8 mouse cellular contexts compared by ENCODE assay signal in genomic region chr12:95693651-95694471, GRCm38 (mm10). TPM values are rescaled to one million over a fixed set of nuclear protein-coding genes. Genes with fewer than 3 reads are reported as not detected.
DNase-seq lines count a peak whose midpoint lies in the region; ATAC-seq and TF ChIP-seq lines count a peak whose summit lies in the region.

No protein-coding gene starts in this region.

- H3K9ac ChIP-seq in hindbrain, postnatal 0 days (replicated peaks; ENCODE audit: low read length), result peak overlapping the region; percentile 64

- H3K4me1 ChIP-seq in hindbrain, postnatal 0 days (ENCODE audit: insufficient read depth, low read length), result 0 out of 2 replicates have a peak, but pooled peaks cover 6% of the 10 kb centered on the region
- H3K4me1 ChIP-seq in small intestine, adult 2 months (ENCODE audit: control insufficient read depth, insufficient read depth, insufficient read length, low read length), result no peaks in the 10 kb centered on the region; the same call in 1 of the 2 replicates

- H3K4me2 ChIP-seq in hindbrain, postnatal 0 days (ENCODE audit: low read depth, low read length), result peak overlapping the region; percentile 75

- no peaks in the 10 kb centered on the region for H3K27me3 ChIP-seq in hindbrain, postnatal 0 days (ENCODE audit: insufficient read depth, low read length)
- 0 out of 2 replicates have a peak, but pooled peaks cover 14% of the 10 kb centered on the region for H3K27me3 ChIP-seq in small intestine, adult 2 months (ENCODE audit: control insufficient read depth, insufficient read depth, low read length)

- H3K9me3 ChIP-seq in hindbrain, postnatal 0 days (ENCODE audit: low read length), result no peaks in the 10 kb centered on the region

- intact Hi-C loops in gastrocnemius, postnatal 36 days (cut with DNase I), result loop anchor here (10.0 kb wide), 1 partner anchor 129 kb away; no protein-coding TSS in a partner anchor
- intact Hi-C loops in left cerebral cortex, postnatal 36 days (cut with DNase I), result loop anchor here (10.0 kb wide), 1 partner anchor 1521 kb away; no protein-coding TSS in a partner anchor

- H3K4me3 ChIP-seq in hindbrain, postnatal 0 days (ENCODE audit: low read length), result peak overlapping the region; percentile 67
- H3K4me3 ChIP-seq in small intestine, adult 2 months (ENCODE audit: low read depth, low read length), result peak overlapping the region; percentile 44

- no peak for TF ChIP-seq POLR2A in small intestine, adult 2 months (IDR thresholded peaks at IDR 0.05; ENCODE audit: low read depth, low read length)

- H3K27ac ChIP-seq in hindbrain, postnatal 0 days, result peak overlapping the region; percentile 92
- no peak overlapping the region for H3K27ac ChIP-seq in small intestine, adult 2 months (ENCODE audit: insufficient read depth, low read depth, low read length)

- peak; percentile 40 for ATAC-seq in hindbrain, postnatal 0 days
- 0 out of 2 replicates have a peak, but pooled peaks have one; percentile 13 for ATAC-seq in megakaryocyte-erythroid progenitor cell, adult 5-6 weeks (replicated peaks; ENCODE audit: low FRiP score, low TSS enrichment, poor library complexity, severe bottlenecking)

- TF ChIP-seq CTCF in hindbrain, postnatal 0 days (IDR thresholded peaks at IDR 0.05; ENCODE audit: low read depth), result peak; percentile 37
- TF ChIP-seq CTCF in small intestine, adult 2 months (IDR thresholded peaks at IDR 0.05; ENCODE audit: extremely low read depth, insufficient read length, insufficient replicate concordance, low read depth, low read length), result no peak

- WGBS in hindbrain, postnatal 0 days, result under 1% methylated on average over 28 of the region's 28 CpGs
- 2% methylated on average over 28 of the region's 28 CpGs for WGBS in small intestine, adult 2 months

- DNase-seq in R1 (ENCODE audit: low read depth, low spot score), result peak; percentile 53
- DNase-seq in embryo, embryonic 10.5 days (ENCODE audit: low spot score), result peak; percentile 69
- DNase-seq in gastrocnemius, postnatal 36 days, result peak; percentile 46 to 56
- DNase-seq in hindbrain, postnatal 0 days (ENCODE audit: low spot score), result peak; percentile 73
- peak; percentile 54 to 55 for DNase-seq in left cerebral cortex, postnatal 36 days (ENCODE audit: low spot score in 2 of 2)
- DNase-seq in spleen, postnatal 10 days (ENCODE audit: low spot score in 2 of 2), result no peak

- no peaks in the 10 kb centered on the region for H3K36me3 ChIP-seq in hindbrain, postnatal 0 days (ENCODE audit: insufficient read depth, low read length)
- no peaks in the 10 kb centered on the region for H3K36me3 ChIP-seq in small intestine, adult 2 months (ENCODE audit: control insufficient read depth, insufficient read depth, low read length)

RNA-seq across cellular contexts. Expression of gene Flrt2, which starts 1.8 kb away (rescaled TPM):
- 1 to 10 TPM; 5.0 to 5.3 TPM for total RNA-seq in gastrocnemius, postnatal 36 days (2021)
- total RNA-seq in hindbrain, postnatal 0 days (2014; rRNA removed), result 34.4 and 40.9 TPM in 2 replicates
- 11.7 and 12.5 TPM in 2 replicates for polyA plus RNA-seq in hindbrain, postnatal 0 days (2015; fragmentation: Nextera tagmentation; extraction: Ambion mirVana)
- 10 to 100 TPM; 72.7 to 72.8 TPM for total RNA-seq in left cerebral cortex, postnatal 36 days (2021)
- total RNA-seq in megakaryocyte-erythroid progenitor cell, adult 5-6 weeks (2014; fragmentation: Nextera tagmentation), result not detected in 2 replicates
- total RNA-seq in megakaryocyte-erythroid progenitor cell, adult 5-6 weeks (2017), result not detected in 2 replicates
- 0.20 and 0.62 TPM in 2 replicates for polyA plus RNA-seq in small intestine, adult 2 months (2012; rRNA removed)

Comparison
In these comparisons a context has a peak if more than half of its experiments do, and no peak if none do; other contexts are left out.
1. DNase-seq: peak in R1 (single experiment), embryo, embryonic 10.5 days (single experiment), gastrocnemius, postnatal 36 days (2 of 2), hindbrain, postnatal 0 days (single experiment) and left cerebral cortex, postnatal 36 days (2 of 2); none in spleen, postnatal 10 days (0 of 2).
2. RNA of gene Flrt2, which starts 1.8 kb away (total RNA-seq): 72.7 to 72.8 TPM in left cerebral cortex, postnatal 36 days, 34.4 to 40.9 TPM in hindbrain, postnatal 0 days and 5.0 to 5.3 TPM in gastrocnemius, postnatal 36 days; not detected in megakaryocyte-erythroid progenitor cell, adult 5-6 weeks; every median in the first group is over 4 times any median in the second.